Mouse (Mus musculus) lung, adult 10 weeks (tissue): ENCODE data around the gene Tcp10a. TPM values are rescaled to one million over a fixed set of nuclear protein-coding genes. Genes with fewer than 3 reads are reported as not detected.

Experiments
- polyA plus RNA-seq: library from polyadenylated mRNA; stranded (reverse); fragments of 350-450 nt; fragmentation: Illumina TruSeq; extraction: RNeasy Lipid Tissue Mini Kit (QIAGEN cat#74804); gene quantifications from one replicate; pipeline ENCODE4 v1.2.3, GENCODE M21; 2014; ENCODE audit warnings: low read depth, low replicate concordance; ENCODE audit not compliant: insufficient read depth

The Tcp10a gene
- not detected for polyA plus RNA-seq

DNA sequence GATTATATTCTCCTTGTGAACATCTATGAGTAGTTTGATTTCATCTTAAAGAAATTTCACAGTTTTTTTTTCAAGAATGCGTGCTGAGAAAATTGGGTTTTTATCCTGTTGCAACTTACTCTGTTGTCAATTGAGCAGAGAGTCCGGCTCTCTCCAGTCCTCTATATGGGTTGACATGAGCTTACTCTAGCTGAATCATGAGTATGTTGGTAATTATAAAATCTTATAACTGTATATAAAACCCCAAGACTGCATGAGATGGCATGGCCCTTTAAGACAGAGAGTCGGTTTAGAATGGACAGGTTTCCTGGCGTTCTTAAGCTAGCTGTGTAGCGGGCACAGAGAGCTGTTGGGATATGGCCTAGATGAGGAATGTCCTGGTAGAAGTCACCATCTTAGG lies at the start of gene Tcp10a:
Gene Tcp10a (plus strand): TSS at position 301 of the 400 bp plus-strand sequence.

GRCm38 (mm10) chr17:7352596-7352995 lies 28.1 kb downstream of the Tcp10a start, which contains the start of gene Ttll2:
Ttll2 (minus strand) TSS chr17:7352696.

GRCm38 (mm10) chr17:7371879-7372278 lies 47.4 kb downstream of the Tcp10a start, which contains the start of gene Gm49630:
Gm49630 (minus strand) TSS chr17:7371979.

GRCm38 (mm10) chr17:7385364-7385763 lies 60.9 kb downstream of the Tcp10a start, which contains the start of gene Unc93a2:
Unc93a2 (minus strand) TSS chr17:7385464.

Other genes with a start within 250 kb of the Tcp10a start
- gene Rps6ka2, start 154.5 kb upstream of the Tcp10a start, polyA plus RNA-seq, result 7.4 TPM
- not detected for gene Ttll2, start 28.1 kb downstream of the Tcp10a start, polyA plus RNA-seq
- not detected for gene Gm49630, start 47.3 kb downstream of the Tcp10a start, polyA plus RNA-seq
- 0.11 TPM for gene Unc93a2, start 60.8 kb downstream of the Tcp10a start, polyA plus RNA-seq